In genomic region chr9:78844969-78845683, GRCm38 (mm10) we compare ENCODE assay signal across 10 mouse cellular contexts.
DNase-seq lines count a peak whose midpoint lies in the region; ATAC-seq and TF ChIP-seq lines count a peak whose summit lies in the region.
"Had no signal": no experiment of that assay in that cellular context is flagged by ENCODE, and none has a peak within 500 bp of the region (broad histone marks: within the 10 kb centered on the region; RNA-seq: fewer than 3 reads in every experiment).

No protein-coding gene starts in this region.

- no peak overlapping the region for H3K9ac ChIP-seq in midbrain, embryonic 11.5 days (ENCODE audit: low read length)
- no peak overlapping the region for H3K9ac ChIP-seq in midbrain, embryonic 13.5 days (replicated peaks)
- H3K9ac ChIP-seq in forebrain, embryonic 13.5 days = no peak overlapping the region
- H3K9ac ChIP-seq in stomach, postnatal 0 days (ENCODE audit: low read length) = no peak overlapping the region
- H3K9ac ChIP-seq: midbrain, embryonic 12.5 days had no signal

- no peak for ATAC-seq in midbrain, embryonic 11.5 days (ENCODE audit: low FRiP score)
- ATAC-seq in midbrain, embryonic 13.5 days = no peak
- 0 out of 2 replicates have a peak, but pooled peaks have one; percentile 36 for ATAC-seq in forebrain, embryonic 13.5 days
- ATAC-seq in inflammation-experienced regulatory T-cells, adult 6 months = peak; percentile 71
- ATAC-seq in stomach, postnatal 0 days (ENCODE audit: low FRiP score, low TSS enrichment) = peak; percentile 42; the same call in 1 of the 2 replicates

- H3K9me3 ChIP-seq in midbrain, embryonic 11.5 days (ENCODE audit: control insufficient read depth, low read length) = no peaks in the 10 kb centered on the region
- H3K9me3 ChIP-seq in midbrain, embryonic 13.5 days = no peaks in the 10 kb centered on the region
- no peaks in the 10 kb centered on the region for H3K9me3 ChIP-seq in forebrain, embryonic 13.5 days (replicated peaks)
- no peaks in the 10 kb centered on the region for H3K9me3 ChIP-seq in stomach, postnatal 0 days (ENCODE audit: control insufficient read depth, low read length)
- H3K9me3 ChIP-seq: midbrain, embryonic 12.5 days had no signal

- no peak overlapping the region for H3K4me3 ChIP-seq in midbrain, embryonic 11.5 days (ENCODE audit: low read depth, low read length)
- no peak overlapping the region for H3K4me3 ChIP-seq in midbrain, embryonic 13.5 days (replicated peaks)
- no peak overlapping the region for H3K4me3 ChIP-seq in forebrain, embryonic 13.5 days
- no peak overlapping the region for H3K4me3 ChIP-seq in stomach, postnatal 0 days (ENCODE audit: low read depth, low read length)
- H3K4me3 ChIP-seq: midbrain, embryonic 12.5 days had no signal

- TF ChIP-seq EP300 in stomach, postnatal 0 days (optimal IDR thresholded peaks at IDR 0.05) = no peak

- no peaks in the 10 kb centered on the region for H3K27me3 ChIP-seq in midbrain, embryonic 11.5 days (ENCODE audit: control insufficient read depth, insufficient read depth, low read length)
- H3K27me3 ChIP-seq in midbrain, embryonic 13.5 days = no peaks in the 10 kb centered on the region
- no peaks in the 10 kb centered on the region for H3K27me3 ChIP-seq in forebrain, embryonic 13.5 days
- no peaks in the 10 kb centered on the region for H3K27me3 ChIP-seq in stomach, postnatal 0 days (ENCODE audit: control insufficient read depth, insufficient read depth, low read length)
- H3K27me3 ChIP-seq: midbrain, embryonic 12.5 days had no signal

- no peak overlapping the region for H3K27ac ChIP-seq in midbrain, embryonic 11.5 days (ENCODE audit: low read depth, low read length)
- H3K27ac ChIP-seq in midbrain, embryonic 13.5 days = no peak overlapping the region
- no peak overlapping the region for H3K27ac ChIP-seq in forebrain, embryonic 13.5 days
- H3K27ac ChIP-seq in stomach, postnatal 0 days (replicated peaks) = no peak overlapping the region
- H3K27ac ChIP-seq: midbrain, embryonic 12.5 days had no signal

- H3K36me3 ChIP-seq in midbrain, embryonic 11.5 days (ENCODE audit: control insufficient read depth, insufficient read depth, low read length) = no peaks in the 10 kb centered on the region
- H3K36me3 ChIP-seq in midbrain, embryonic 13.5 days = no peaks in the 10 kb centered on the region
- H3K36me3 ChIP-seq in forebrain, embryonic 13.5 days (ENCODE audit: poor library complexity, severe bottlenecking) = no peaks in the 10 kb centered on the region
- no peaks in the 10 kb centered on the region for H3K36me3 ChIP-seq in stomach, postnatal 0 days (ENCODE audit: control insufficient read depth, insufficient read depth, low read length)
- H3K36me3 ChIP-seq: midbrain, embryonic 12.5 days had no signal

- H3K4me1 ChIP-seq in midbrain, embryonic 11.5 days (ENCODE audit: control insufficient read depth, insufficient read depth, low read length) = no peaks in the 10 kb centered on the region
- peaks cover 10% of the 10 kb centered on the region for H3K4me1 ChIP-seq in midbrain, embryonic 13.5 days (replicated peaks)
- no peaks in the 10 kb centered on the region; the same call in 1 of the 2 replicates for H3K4me1 ChIP-seq in forebrain, embryonic 13.5 days
- no peaks in the 10 kb centered on the region for H3K4me1 ChIP-seq in stomach, postnatal 0 days (replicated peaks; ENCODE audit: control insufficient read depth, insufficient read depth)

- 76% methylated on average over 9 of the region's 9 CpGs for WGBS in midbrain, embryonic 11.5 days
- WGBS in midbrain, embryonic 13.5 days = 72% methylated on average over 9 of the region's 9 CpGs
- 74% methylated on average over 9 of the region's 9 CpGs for WGBS in forebrain, embryonic 13.5 days
- WGBS in stomach, postnatal 0 days = 12% methylated on average over 9 of the region's 9 CpGs

- TF ChIP-seq CTCF in stomach, postnatal 0 days (IDR thresholded peaks at IDR 0.05; ENCODE audit: low read depth) = no peak

- no peak overlapping the region for H3K4me2 ChIP-seq in midbrain, embryonic 11.5 days
- H3K4me2 ChIP-seq in midbrain, embryonic 13.5 days (replicated peaks) = no peak overlapping the region
- no peak overlapping the region for H3K4me2 ChIP-seq in forebrain, embryonic 13.5 days
- peak overlapping the region; percentile 26; the same call in 1 of the 2 replicates for H3K4me2 ChIP-seq in stomach, postnatal 0 days (replicated peaks; ENCODE audit: low read depth)
- H3K4me2 ChIP-seq: midbrain, embryonic 12.5 days had no signal

- DNase-seq in midbrain, embryonic 11.5 days (ENCODE audit: low spot score, missing footprints) = peak; percentile 79
- DNase-seq in stomach, postnatal 0 days (ENCODE audit: low spot score) = peak; percentile 27
- no peak for DNase-seq in right cerebral cortex, postnatal 36 days (ENCODE audit: low spot score in 2 of 2)
- no peak for DNase-seq in layer of hippocampus, postnatal 10 days (ENCODE audit: low spot score in 2 of 2)
- no peak for DNase-seq in left cerebral cortex, adult 8-10 months (ENCODE audit: low spot score in 2 of 2)
- DNase-seq: thymus, postnatal 14 days had no signal

Comparison
In these comparisons a context has a peak if more than half of its experiments do, and no peak if none do; other contexts are left out.
1. ATAC-seq: peak in forebrain, embryonic 13.5 days (single experiment), inflammation-experienced regulatory T-cells, adult 6 months (single experiment) and stomach, postnatal 0 days (single experiment); none in midbrain, embryonic 11.5 days (single experiment) and midbrain, embryonic 13.5 days (single experiment).
2. DNase-seq: peak in midbrain, embryonic 11.5 days (single experiment) and stomach, postnatal 0 days (single experiment); none in right cerebral cortex, postnatal 36 days (0 of 2), layer of hippocampus, postnatal 10 days (0 of 2) and left cerebral cortex, adult 8-10 months (0 of 2).